Mouse (Mus musculus) left cerebral cortex, postnatal 14 days (tissue): ENCODE measurements around the gene Tango2. TPM values are rescaled to one million over a fixed set of nuclear protein-coding genes. Genes with fewer than 3 reads are reported as not detected.

Source experiments
- DNase-seq, 2 experiments: peaks; one replicate each; pipeline ENCODE4 v3.0.0; 2021 to 2022; ENCODE audit warnings: low spot score in 2 of 2, mixed read lengths in 1 of 2
- intact Hi-C: fragments of 180-260 bp; cut with DNase I; formaldehyde crosslinking; loops from one replicate; pipeline ENCODE4 v1.15.1; 2025
- total RNA-seq, 2 experiments: library from RNA; stranded (reverse); gene quantifications; 2 replicates each; pipeline ENCODE4 v1.2.3; 2021

Gene Tango2
- total RNA-seq, 2 experiments from 2014 or later, result 122 to 135 TPM

- intact Hi-C loops, result loop anchor here (5.0 kb wide), 1 partner anchor 41 kb away; no protein-coding TSS in a partner anchor
- DNase-seq, result peak; percentile 50 to 68
Measured at GRCm38 (mm10) chr16:18351313-18352055, 3.6 kb upstream of the Tango2 start.

DNA sequence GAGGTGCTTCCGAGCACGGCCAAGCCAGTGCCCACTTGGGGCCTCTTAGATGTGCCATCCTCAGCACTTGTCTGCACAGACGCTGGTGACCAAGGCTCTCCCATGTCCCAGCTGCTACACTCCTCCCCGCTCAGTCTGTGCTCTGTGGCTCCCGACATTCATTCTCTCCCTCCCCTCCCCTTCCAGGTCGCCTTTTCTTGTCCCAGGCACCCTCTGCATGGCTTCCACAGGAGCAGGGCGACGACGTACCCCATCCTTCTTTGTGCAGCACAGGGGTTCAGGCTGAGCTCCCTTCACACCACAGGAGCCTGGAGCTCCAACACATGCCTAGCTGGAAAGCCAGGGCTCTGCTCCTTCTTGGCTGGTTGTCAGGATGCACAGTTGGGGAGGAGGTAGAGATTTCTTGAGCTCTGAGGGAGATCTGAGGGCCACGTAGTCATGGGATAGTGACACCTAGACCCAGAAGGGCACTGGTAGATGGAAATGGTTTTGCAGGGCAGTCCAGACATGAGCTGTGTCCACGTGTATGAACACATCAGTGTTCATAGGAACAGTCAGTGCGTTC lies 1.9 kb upstream of the Tango2 start:
- intact Hi-C loops, result loop anchor here (5.0 kb wide), 3 partner anchors 42 to 267 kb away; partner anchors contain the start of genes Comt and Txnrd2
- no peak for DNase-seq

- DNase-seq, result no peak
- intact Hi-C loops, result loop anchor here (5.0 kb wide), 2 partner anchors 79 to 269 kb away; partner anchors contain the start of genes Comt and Txnrd2
Measured at GRCm38 (mm10) chr16:18348601-18349175, 785 bp upstream of the Tango2 start.

DNA sequence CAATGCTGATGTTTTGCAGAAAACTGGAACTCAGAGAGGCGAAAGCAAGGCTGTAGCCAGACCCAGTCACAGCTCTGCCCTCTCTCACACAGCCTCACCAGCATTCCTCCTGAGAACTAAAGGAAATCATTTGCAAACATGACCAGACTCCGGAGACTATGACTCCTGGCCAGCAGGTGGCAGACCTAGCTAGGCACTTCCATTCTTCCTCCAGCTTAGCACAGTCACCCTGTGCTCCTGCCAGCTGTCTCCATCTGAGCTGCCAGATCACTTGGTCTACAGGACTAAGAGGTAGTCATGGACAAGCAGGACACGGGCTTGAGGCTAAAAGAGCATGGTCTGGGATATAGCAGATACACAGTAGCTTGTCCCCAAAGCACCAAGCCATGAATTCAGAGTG lies 2.7 kb downstream of the Tango2 start:
- intact Hi-C loops, result loop anchor here (1.0 to 5.0 kb wide), 3 partner anchors 61 to 272 kb away; partner anchors contain the start of genes Comt and Txnrd2

DNA sequence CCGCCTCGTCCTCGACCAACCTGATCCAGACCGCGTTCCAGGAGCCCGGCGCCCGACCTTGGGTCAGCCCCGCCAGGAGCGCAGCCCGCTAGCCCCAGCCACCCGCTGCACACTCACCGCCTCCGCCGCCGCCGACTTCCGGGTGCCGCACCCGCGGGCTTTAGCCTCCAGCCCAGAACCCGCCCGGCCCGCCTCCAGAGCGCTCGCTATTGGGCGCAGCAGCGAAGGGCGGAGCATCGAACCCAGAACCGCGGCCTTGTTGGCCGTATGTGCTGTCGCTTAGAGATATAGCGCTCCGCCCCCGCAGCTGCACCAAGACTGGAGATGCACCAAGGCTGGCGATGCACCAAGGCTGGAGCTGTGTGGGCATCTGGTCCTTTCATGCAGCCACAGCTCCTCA lies 4.1 kb downstream of the Tango2 start:
- peak; percentile 98 for DNase-seq
- intact Hi-C loops, result no loop called here

More for the DNA sequence above, 2.7 kb downstream of the Tango2 start:
- DNase-seq, result peak; percentile 90 to 94

GRCm38 (mm10) chr16:18342650-18343570 lies 5.0 kb downstream of the Tango2 start:
- DNase-seq, result no peak
- intact Hi-C loops, result no loop called here

- intact Hi-C loops, result no loop called here
- no peak for DNase-seq
Measured at GRCm38 (mm10) chr16:18342076-18342475, 5.8 kb downstream of the Tango2 start.

DNA sequence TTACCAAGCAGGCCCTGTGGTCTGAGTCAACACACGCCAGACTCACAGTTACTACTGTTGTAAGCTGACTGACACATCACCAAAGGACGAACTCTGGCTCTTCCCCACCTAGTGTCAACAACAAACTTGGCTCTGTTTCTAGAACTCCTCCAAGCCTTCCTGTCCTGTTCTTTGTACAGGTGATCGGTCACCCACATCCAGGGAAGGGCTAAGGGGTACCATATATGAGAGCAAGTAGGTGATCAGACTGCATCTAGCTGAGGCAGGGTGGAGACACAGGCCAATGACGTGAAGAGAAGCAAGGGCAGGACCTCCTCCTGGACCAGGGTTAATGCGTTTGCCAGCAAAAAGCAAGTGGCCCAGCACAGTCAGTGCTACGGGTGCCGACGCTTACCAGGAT lies 6.3 kb downstream of the Tango2 start:
- no peak for DNase-seq
- intact Hi-C loops, result no loop called here

GRCm38 (mm10) chr16:18339866-18340265 lies 8.0 kb downstream of the Tango2 start:
- intact Hi-C loops, result no loop called here
- peak in 1 of 2 experiments; percentile 48 for DNase-seq

GRCm38 (mm10) chr16:18337261-18337660 lies 10.6 kb downstream of the Tango2 start:
- intact Hi-C loops, result no loop called here

DNA sequence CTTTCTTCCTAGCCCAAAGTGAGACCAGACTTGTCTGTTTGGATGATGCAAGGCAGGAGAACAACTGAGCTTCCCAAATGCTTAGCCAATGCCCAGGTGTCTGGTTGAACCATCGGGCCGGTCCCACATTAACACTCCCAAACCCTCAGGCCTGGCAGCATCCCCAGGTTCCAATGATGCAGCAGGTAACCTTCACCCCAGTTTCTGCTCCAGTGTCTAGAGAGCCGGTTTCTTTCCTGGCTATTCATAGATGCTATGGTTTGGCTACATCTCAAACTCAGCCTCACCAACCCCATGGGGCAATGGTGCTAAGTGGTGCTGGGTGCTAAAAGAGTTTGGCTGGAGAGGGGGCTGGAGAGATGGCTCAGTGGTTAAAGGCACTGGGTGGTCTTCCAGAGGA lies 11.9 kb downstream of the Tango2 start:
- intact Hi-C loops, result no loop called here
- no peak for DNase-seq

More at GRCm38 (mm10) chr16:18337261-18337660, 10.6 kb downstream of the Tango2 start:
- no peak for DNase-seq

- DNase-seq, result no peak
- intact Hi-C loops, result no loop called here
Measured at GRCm38 (mm10) chr16:18333976-18334375, 13.9 kb downstream of the Tango2 start.

GRCm38 (mm10) chr16:18328524-18328923 lies 19.4 kb downstream of the Tango2 start:
- DNase-seq, result no peak
- intact Hi-C loops, result no loop called here

DNA sequence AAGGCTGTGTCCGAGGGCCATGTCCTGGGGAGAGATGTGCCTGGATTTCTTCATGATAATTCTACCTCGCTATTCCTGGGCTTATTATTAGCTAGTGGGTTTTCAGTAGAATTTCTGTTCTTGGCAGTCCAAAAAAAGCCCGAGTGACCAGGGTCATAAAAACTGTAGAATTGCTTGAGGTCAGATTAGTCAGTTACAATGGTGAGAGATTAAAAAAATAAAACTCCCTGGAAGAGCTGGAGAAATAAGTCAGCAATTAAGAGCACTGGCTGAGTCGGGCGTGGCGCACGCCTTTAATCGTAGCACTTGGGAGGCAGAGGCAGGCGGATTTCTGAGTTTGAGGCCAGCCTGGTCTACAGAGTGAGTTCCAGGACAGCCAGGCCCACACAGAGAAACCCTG lies 20.0 kb downstream of the Tango2 start:
- DNase-seq, result no peak
- intact Hi-C loops, result no loop called here

DNA sequence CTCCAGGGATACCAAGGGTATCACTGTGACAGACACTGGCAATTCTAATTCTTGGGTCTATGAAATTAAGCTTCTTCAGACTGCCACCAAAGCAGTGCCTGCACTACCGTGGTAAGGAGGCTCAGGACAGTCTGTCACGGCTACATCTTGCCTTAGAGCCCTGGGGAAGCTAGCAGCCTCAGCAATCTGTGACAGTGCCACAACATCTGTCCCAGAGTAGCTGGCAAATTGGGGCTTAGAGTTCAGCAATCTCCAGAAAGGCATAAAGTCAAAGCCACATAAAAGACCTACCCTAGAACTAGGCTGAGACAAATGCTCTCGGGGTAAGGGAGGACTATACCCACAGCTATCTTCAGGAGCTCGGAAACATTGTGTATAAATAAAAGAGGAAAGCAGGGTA lies 22.2 kb downstream of the Tango2 start:
- no peak for DNase-seq
- intact Hi-C loops, result no loop called here

- intact Hi-C loops, result no loop called here
- DNase-seq, result no peak
Measured at GRCm38 (mm10) chr16:18324031-18324430, 23.9 kb downstream of the Tango2 start.

GRCm38 (mm10) chr16:18323460-18323859 lies 24.4 kb downstream of the Tango2 start:
- no peak for DNase-seq
- intact Hi-C loops, result no loop called here

- no peak for DNase-seq
- intact Hi-C loops, result no loop called here
Measured at GRCm38 (mm10) chr16:18321443-18321842, 26.5 kb downstream of the Tango2 start.

- intact Hi-C loops, result no loop called here
- DNase-seq, result no peak
Measured at GRCm38 (mm10) chr16:18318992-18319391, 28.9 kb downstream of the Tango2 start.
